Comparison of ENCODE assay signal across 12 mouse cellular contexts in the genomic region with DNA sequence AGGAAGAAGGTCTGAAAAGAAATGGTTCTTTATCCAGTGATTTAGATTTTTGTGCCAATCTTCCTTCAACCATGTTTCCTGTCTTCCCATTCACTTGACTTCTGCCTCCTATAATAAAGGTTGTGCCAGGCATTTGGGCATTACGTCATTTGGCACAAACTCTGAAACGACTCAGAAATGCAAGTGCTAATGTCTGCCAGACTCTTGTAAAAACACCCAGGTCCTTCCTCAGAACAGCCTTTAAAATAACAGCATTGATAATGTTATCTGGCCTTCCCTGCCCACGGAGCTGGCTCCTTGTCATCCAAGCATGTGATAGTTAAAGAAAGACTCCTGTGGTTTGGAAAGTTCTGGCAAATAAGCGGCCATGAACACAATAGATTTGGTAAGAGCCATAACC.
DNase-seq lines count a peak whose midpoint lies in the region; ATAC-seq and TF ChIP-seq lines count a peak whose summit lies in the region.
"Had no signal": no experiment of that assay in that cellular context is flagged by ENCODE, and none has a peak within 500 bp of the region (broad histone marks: within the 10 kb centered on the region; RNA-seq: fewer than 3 reads in every experiment).

No protein-coding gene starts in this region.

- no peaks in the 10 kb centered on the region for H3K4me1 ChIP-seq in liver, adult 2 months (ENCODE audit: control insufficient read depth, insufficient read depth, low read length)
- H3K4me1 ChIP-seq in liver, embryonic 12.5 days, result peaks cover 26% of the 10 kb centered on the region

- DNase-seq in liver, adult 2 months (ENCODE audit: extremely low read depth, low read depth, low spot score), result peak; percentile 13
- DNase-seq in adipocyte (ENCODE audit: low spot score), result peak; percentile 89
- peak; percentile 67 for DNase-seq in cerebellum, adult 9-10 months
- DNase-seq in large intestine, adult 2 months (ENCODE audit: low read depth, low spot score), result peak; percentile 14
- DNase-seq in layer of hippocampus, adult 11-12 months (ENCODE audit: low spot score), result no peak
- DNase-seq in yolk sac, embryonic 10.5 days (ENCODE audit: low spot score), result no peak
- DNase-seq: kidney, postnatal 36 days; liver, embryonic 13.5 days had no signal

- no peak overlapping the region for H3K9ac ChIP-seq in liver, adult 2 months (ENCODE audit: low read depth, low read length)
- H3K9ac ChIP-seq in liver, embryonic 12.5 days, result no peak overlapping the region
- H3K9ac ChIP-seq: liver, embryonic 13.5 days had no signal

- H3K27ac ChIP-seq in liver, adult 2 months (replicated peaks; ENCODE audit: insufficient read depth, low read depth, low read length), result no peak overlapping the region
- no peak overlapping the region for H3K27ac ChIP-seq in liver, embryonic 12.5 days
- H3K27ac ChIP-seq: hindbrain, postnatal 0 days; liver, embryonic 13.5 days had no signal

- H3K4me3 ChIP-seq in liver, adult 2 months (ENCODE audit: insufficient read depth, low read depth, low read length), result no peak overlapping the region
- H3K4me3 ChIP-seq in liver, embryonic 12.5 days, result no peak overlapping the region
- H3K4me3 ChIP-seq: liver, embryonic 13.5 days; myocyte had no signal

- no peak for TF ChIP-seq POLR2A in liver, adult 2 months (IDR thresholded peaks at IDR 0.05; ENCODE audit: extremely low read depth, insufficient read depth, low read length)

- H3K27me3 ChIP-seq in liver, adult 2 months (ENCODE audit: control insufficient read depth, insufficient read depth, low read length), result no peaks in the 10 kb centered on the region
- no peaks in the 10 kb centered on the region for H3K27me3 ChIP-seq in liver, embryonic 12.5 days (replicated peaks)
- H3K27me3 ChIP-seq: liver, embryonic 13.5 days had no signal

- H3K36me3 ChIP-seq in liver, adult 2 months (ENCODE audit: control insufficient read depth, insufficient read depth, low read length), result no peaks in the 10 kb centered on the region
- no peaks in the 10 kb centered on the region for H3K36me3 ChIP-seq in liver, embryonic 12.5 days
- H3K36me3 ChIP-seq: liver, embryonic 13.5 days had no signal

- no peak; the same call in 1 of the 2 replicates for ATAC-seq in liver, embryonic 12.5 days
- ATAC-seq: forebrain, embryonic 16.5 days; hindbrain, postnatal 0 days had no signal

- no peak for TF ChIP-seq CTCF in liver, adult 2 months (IDR thresholded peaks at IDR 0.05; ENCODE audit: low read depth, low read length)

- H3K79me2 ChIP-seq in liver, adult 2 months (ENCODE audit: control insufficient read depth, insufficient read depth, low read length), result no peaks in the 10 kb centered on the region

- no peaks in the 10 kb centered on the region for H3K9me3 ChIP-seq in liver, embryonic 12.5 days (replicated peaks)
- H3K9me3 ChIP-seq: liver, embryonic 13.5 days had no signal

- no peak overlapping the region for H3K4me2 ChIP-seq in liver, embryonic 12.5 days
- H3K4me2 ChIP-seq: liver, embryonic 13.5 days had no signal

- 54% methylated on average over 4 of the region's 4 CpGs for WGBS in liver, adult 2 months
- WGBS in liver, embryonic 12.5 days (ENCODE audit: insufficient replicate concordance), result 38% methylated on average over 4 of the region's 4 CpGs
- WGBS in large intestine, adult 2 months, result 29% methylated on average over 4 of the region's 4 CpGs

Comparison
In these comparisons a context has a peak if more than half of its experiments do, and no peak if none do; other contexts are left out.
1. DNase-seq: peak in liver, adult 2 months (single experiment), adipocyte (single experiment), cerebellum, adult 9-10 months (single experiment) and large intestine, adult 2 months (single experiment); none in layer of hippocampus, adult 11-12 months (single experiment) and yolk sac, embryonic 10.5 days (single experiment).